Mouse (Mus musculus) cerebellum, adult 18-20 months (tissue): ENCODE data around the gene Traf5.

Experiments used
- DNase-seq, 2 experiments: peaks; one replicate each; pipeline ENCODE4 v3.0.0; 2021

The Traf5 gene

DNA sequence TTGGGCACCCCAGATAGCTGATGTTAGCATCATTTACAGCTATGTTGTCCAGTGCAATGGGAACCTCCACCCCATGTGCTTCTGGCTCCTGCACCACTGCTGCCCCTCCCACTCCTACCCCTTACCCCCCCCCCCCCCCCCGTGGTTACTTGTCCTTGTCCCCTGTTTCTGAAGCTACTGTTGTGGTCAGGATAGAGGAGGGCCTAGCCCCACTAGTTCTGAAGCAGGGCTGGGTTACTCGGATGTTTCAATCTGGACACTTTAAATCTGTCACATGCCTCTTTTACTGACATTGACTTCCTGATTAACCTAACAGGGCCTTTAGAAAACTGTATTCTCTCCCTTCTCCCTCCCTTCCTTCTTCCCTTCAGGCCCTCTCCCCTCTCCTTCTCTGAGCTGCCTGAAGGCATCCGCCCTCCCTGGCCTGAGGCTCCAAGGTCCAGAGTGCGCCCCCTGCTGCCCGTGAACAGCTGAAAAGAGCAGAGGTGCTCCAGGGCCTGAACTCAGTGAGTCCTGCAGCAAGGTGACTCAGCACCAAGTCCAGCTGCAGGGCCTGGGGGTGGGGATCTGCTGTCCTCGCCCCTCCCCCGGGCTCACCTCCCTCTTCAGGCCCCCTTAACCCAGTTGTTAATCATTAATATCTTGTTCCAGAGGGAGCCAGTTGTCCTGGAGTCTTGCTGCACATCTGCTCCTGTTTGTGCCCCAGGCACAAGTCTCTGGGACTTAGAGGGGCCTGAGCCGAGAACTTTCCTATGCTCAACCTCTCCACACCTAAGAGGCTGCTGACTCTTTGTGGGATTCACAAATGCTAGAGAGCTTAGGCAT, 128.2 kb downstream of the Traf5 start:
- DNase-seq, result peak; percentile 66 to 74

- no peak for DNase-seq
These were observed 128.9 kb downstream of the Traf5 start for GRCm38 (mm10) chr1:191963413-191963812.

DNA sequence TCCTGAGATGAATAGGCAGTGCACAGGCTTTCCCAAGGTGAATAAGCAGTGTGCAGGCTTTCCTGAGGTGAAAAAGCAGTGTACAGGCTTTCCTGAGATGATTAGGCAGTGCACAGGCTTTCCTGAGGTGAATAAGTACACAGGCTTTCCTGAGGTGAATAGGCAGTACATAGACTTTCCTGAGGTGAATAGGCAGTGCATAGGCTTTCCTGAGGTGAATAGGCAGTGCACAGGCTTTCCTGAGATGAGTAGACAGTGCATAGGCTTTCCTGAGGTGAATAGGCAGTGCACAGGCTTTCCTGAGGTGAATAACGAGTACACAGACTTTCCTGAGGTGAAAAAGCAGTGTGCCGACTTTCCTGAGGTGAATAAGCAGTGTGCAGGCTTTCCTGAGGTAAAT, 131.4 kb downstream of the Traf5 start:
- no peak for DNase-seq

DNA sequence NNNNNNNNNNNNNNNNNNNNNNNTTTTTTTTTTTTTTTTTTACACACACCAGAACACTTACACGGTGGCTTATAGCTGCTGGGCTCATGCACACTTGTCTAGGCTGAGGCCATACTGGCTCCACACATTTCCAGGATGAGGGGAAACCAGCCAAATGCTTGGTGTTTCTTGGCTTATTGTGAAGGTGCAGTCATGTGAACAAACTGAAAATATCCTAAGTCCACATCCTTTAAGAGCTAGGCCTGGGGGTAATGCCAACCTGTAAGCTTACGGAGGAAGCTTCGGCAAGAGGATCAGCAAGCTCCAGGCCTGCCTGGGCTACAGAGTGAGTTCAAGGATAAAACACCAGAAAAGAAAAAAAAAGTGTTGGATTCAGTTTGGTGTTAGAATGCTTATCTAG, 135.0 kb downstream of the Traf5 start:
- DNase-seq, result peak; percentile 7 to 10

DNA sequence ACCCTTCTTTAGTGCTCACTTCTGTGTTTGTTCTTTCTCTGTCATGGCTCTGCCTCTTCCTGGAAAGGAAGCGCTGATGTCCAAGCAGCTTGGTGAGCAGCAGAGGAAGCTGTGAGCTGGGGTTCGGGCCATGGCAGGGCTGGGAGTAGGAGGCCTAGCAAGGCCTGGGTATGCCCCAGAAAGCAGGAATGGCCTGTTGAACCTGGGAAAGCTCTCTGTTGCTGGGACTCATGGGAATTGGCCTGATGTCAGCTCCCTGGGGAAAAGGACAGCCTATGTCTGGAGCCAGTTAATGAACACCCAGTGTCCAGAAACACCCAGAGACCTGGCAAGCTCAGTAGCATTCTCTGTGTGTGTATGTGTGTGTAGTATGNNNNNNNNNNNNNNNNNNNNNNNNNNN, 135.5 kb downstream of the Traf5 start:
- peak; percentile 9 to 12 for DNase-seq

DNA sequence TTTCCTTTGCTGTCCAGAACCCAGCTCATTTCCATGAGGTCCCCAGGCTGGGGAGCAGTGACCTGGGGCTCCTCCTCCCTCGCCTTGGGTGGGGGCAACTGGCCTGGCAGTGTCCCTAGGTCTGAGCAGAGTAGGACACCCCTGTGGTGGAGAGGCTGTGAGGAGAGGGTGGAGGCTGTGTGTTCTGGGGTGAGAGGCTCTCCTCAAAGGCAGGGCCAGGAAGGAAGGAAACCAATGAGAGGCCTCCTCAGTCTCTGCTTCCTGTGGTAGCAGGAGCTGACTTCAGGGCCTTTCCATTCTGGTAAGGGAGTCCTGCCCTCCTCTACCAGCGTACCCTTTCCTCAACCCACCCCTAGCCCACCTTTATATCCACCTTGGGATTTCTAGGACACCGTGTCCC, 136.1 kb downstream of the Traf5 start:
- DNase-seq, result no peak

DNA sequence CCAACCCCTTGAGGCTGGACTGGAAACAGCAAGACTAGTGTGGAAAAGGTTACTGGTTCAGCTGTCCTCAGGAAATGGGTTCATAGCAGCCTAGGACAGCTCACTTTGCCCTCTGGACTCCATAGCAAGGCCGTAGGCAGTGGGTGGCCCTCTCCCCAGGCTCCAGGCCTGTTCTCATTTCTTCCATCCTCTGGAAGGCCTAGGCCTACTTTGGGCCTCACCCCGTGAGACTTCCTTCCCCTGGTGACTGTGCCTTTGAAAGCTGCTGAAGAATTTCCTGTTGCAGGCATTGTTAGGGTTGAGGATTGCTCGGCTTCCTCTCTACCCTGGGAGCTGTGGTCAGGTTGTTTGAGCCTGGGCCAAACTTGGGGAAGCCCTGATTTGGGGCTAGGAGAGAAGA, 137.3 kb downstream of the Traf5 start:
- no peak for DNase-seq

- DNase-seq, result no peak
These were observed 139.5 kb downstream of the Traf5 start for GRCm38 (mm10) chr1:191952733-191953335.

DNA sequence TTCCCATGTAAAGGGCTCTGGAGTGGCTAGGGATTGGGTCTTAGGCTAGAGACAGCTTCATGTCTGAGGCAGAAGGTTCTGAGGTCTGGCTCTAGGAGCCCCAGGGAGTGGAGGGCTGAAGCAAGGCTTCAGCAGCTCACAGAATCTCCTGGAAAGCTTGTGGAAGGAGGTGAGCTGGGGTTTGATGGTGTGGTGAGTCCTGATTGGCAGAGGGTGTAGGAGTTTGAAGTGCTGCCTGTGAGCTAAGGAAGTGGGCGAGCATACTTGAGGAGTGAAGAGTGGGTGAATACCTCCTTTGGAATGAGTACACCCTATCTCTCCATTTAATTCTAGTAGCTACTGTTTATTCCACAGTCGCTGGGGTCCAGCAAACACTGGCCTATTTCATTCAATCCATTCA, 141.7 kb downstream of the Traf5 start:
- DNase-seq, result no peak

GRCm38 (mm10) chr1:191948600-191948999, 143.8 kb downstream of the Traf5 start:
- DNase-seq, result no peak

DNA sequence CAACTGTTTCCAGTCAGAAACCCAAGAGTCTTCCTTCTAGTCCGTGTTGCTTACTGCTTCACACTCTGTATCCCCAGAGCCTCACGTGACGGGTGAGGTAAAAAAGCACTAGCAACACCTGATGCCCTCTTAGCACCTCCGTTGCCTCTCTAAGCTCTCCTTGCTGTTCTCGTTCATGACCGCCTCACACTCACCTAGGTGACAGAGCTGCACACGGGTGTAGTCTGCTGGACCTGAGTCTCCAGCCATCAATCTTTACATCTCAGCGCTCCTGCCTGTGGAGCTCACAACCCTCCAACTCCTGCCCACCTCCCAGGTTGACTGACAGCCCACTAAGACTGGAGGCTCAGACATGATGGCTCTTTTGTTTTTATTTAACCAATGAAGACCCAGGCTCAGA, 144.6 kb downstream of the Traf5 start:
- no peak for DNase-seq
